Mouse (Mus musculus): Measurements from ENCODE around the gene Rps23. TPM values are rescaled to one million over a fixed set of nuclear protein-coding genes. Genes with fewer than 3 reads are reported as not detected.

Rps23 gene
- polyA plus RNA-seq, 1 experiment from 2014 or later, result 239 TPM

Other genes with a start within 250 kb of the Rps23 start
- not detected in 2 replicates for gene Atp6ap1l, start 17.6 kb upstream of the Rps23 start, polyA plus RNA-seq (2016; fragmentation: Nextera tagmentation; extraction: Ambion mirVana)